Mouse (Mus musculus) limb, embryonic 14.5 days (tissue): ENCODE data around the gene Capn1. TPM values are rescaled to one million over a fixed set of nuclear protein-coding genes. Genes with fewer than 3 reads are reported as not detected.

Source experiments
- ATAC-seq: fragments of 200-750 bp; cut with Nextera tagmentation; 2 replicates; pipeline ENCODE4 v1.8.0; 2017; ENCODE audit warnings: low read depth, moderate number of reproducible peaks, moderate TSS enrichment; ENCODE audit not compliant: low FRiP score
- DNase-seq: peaks from one replicate; pipeline ENCODE4 v3.0.0-alpha.2; 2015; ENCODE audit warnings: low spot score
- H3K27ac ChIP-seq: fragments of 300-500 bp; sonication (generic); replicated peaks from 2 replicates; pipeline ENCODE4 v1.5.1; 2014; ENCODE audit warnings: low read depth, mild to moderate bottlenecking, low read length, moderate library complexity, mixed read lengths
- H3K27me3 ChIP-seq: fragments of 300-500 bp; sonication (generic); 2 replicates; pipeline ENCODE4 v1.6.1; 2014; ENCODE audit warnings: low read length, mixed read lengths; ENCODE audit not compliant: control insufficient read depth, insufficient read depth
- H3K36me3 ChIP-seq: fragments of 300-500 bp; sonication (generic); 2 replicates; pipeline ENCODE4 v1.6.1; 2014; ENCODE audit warnings: mild to moderate bottlenecking, low read length, moderate library complexity, mixed read lengths; ENCODE audit not compliant: control insufficient read depth, insufficient read depth
- H3K4me1 ChIP-seq: fragments of 300-500 bp; sonication (generic); 2 replicates; pipeline ENCODE4 v1.6.1; 2014; ENCODE audit warnings: antibody characterized with exemption, low read length, mixed read lengths; ENCODE audit not compliant: control insufficient read depth, insufficient read depth
- H3K4me2 ChIP-seq: fragments of 300-500 bp; sonication (generic); replicated peaks from 2 replicates; pipeline ENCODE4 v1.6.1; 2014; ENCODE audit warnings: low read depth, mild to moderate bottlenecking, low read length, moderate library complexity; ENCODE audit not compliant: severe bottlenecking
- H3K4me3 ChIP-seq: fragments of 300-500 bp; sonication (generic); replicated peaks from 2 replicates; pipeline ENCODE4 v1.5.1; 2014; ENCODE audit warnings: low read length
- H3K9ac ChIP-seq: fragments of 300-500 bp; sonication (generic); 2 replicates; pipeline ENCODE4 v1.6.1; 2014; ENCODE audit warnings: mild to moderate bottlenecking, low read depth, low read length, moderate library complexity; ENCODE audit not compliant: severe bottlenecking
- H3K9me3 ChIP-seq: fragments of 300-500 bp; sonication (generic); 2 replicates; pipeline ENCODE4 v1.6.1; 2016; ENCODE audit warnings: low read length; ENCODE audit not compliant: control insufficient read depth
- POLR2A ChIP-seq: fragments of 200-500 bp; IDR thresholded peaks from 2 replicates; pipeline ENCODE4 v1.8.0; 2012; ENCODE audit warnings: inconsistent platforms, mild to moderate bottlenecking, moderate library complexity, borderline replicate concordance; ENCODE audit not compliant: insufficient read depth, insufficient read length; ENCODE audit errors: extremely low read depth
- WGBS: fragments of 180-500 bp; shearing (Covaris S2); extraction: QIAGEN DNeasy Blood & Tissue Kit; methylation state at CpG from one replicate; pipeline ENCODE4 v1.1.7; 2014; 5-methylcytosine and 5-hydroxymethylcytosine counted together
- polyA plus RNA-seq, 2 experiments: library from polyadenylated mRNA; depleted of rRNA in 1 of 2; stranded (reverse) in 1 of 2; unstranded in 1 of 2; fragments of >200 nt; fragmentation: Nextera tagmentation in 1 of 2; extraction: Ambion mirVana in 1 of 2; gene quantifications; 2 replicates each; pipeline versions ENCODE4 v1.2.1 to v1.2.3; 2012 to 2014

Gene Capn1
- polyA plus RNA-seq, 2 experiments, result 19.7 to 29.0 TPM

DNA sequence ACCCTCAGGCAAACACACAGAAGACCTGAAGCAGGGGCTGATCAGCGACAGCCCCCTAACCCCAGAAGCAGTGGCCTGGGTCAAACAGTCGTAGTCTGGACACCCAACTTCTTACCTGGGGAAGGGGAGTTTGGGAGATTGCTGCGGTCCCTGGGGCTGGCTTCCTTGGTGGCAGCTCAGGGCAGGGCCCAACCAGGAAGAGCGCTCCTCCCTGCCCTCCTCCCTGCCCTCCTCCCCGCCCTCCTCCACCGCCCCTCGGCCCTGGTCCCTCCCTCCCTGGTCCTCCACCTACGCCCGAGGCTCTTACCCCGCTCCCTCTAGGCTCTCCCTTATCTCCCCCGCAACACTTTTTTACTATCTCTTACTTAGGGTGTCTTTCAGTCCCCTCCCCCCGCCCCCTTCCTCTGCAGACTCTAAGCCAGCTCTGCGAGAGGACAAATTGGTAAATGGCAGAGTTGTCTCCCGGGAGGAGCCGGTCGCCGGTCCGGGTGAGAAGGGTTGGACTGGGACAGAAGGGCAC is 646 bp downstream of the Capn1 start:
- peaks cover 8% of the 10 kb centered on the region; the same call in 1 of the 2 replicates for H3K4me1 ChIP-seq
- peak; percentile 34 for DNase-seq
- H3K27me3 ChIP-seq, result no peaks in the 10 kb centered on the region
- 2% methylated on average over 16 of the region's 18 CpGs for WGBS
- peak; percentile 33 for ATAC-seq
- peak overlapping the region; percentile 59 for H3K4me3 ChIP-seq
- H3K9ac ChIP-seq, result peak overlapping the region; percentile 68
- TF ChIP-seq POLR2A, result no peak
- H3K36me3 ChIP-seq, result 0 out of 2 replicates have a peak, but pooled peaks cover 3% of the 10 kb centered on the region
- H3K9me3 ChIP-seq, result no peaks in the 10 kb centered on the region
- H3K27ac ChIP-seq, result 0 out of 2 replicates have a peak overlapping the region, but pooled peaks have one; percentile 13
- peak overlapping the region; percentile 87 for H3K4me2 ChIP-seq

DNA sequence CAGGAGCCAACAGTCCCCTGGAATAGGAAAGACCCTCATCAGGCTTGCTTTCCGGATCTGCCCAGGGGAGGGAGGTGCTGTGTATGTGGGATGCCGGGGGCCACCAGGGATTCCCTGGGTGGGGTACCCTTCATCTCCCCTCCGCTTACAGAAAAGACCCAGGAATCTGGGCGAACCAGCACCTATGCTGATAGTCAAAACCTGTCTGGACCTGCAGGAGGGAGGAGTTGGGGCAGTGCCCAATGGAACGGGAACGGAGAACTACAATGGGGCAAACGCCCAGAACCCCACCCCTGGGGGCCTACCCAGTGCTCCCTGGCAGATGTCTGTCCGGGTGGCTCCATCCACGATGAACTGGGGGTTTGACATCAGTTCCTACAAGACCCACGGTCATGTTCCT is 2.0 kb downstream of the Capn1 start:
- peaks cover 8% of the 10 kb centered on the region; the same call in 1 of the 2 replicates for H3K4me1 ChIP-seq
- no peak for TF ChIP-seq POLR2A
- DNase-seq (no peak), ATAC-seq (no peak)
- no peak overlapping the region for H3K4me3 ChIP-seq
- H3K27me3 ChIP-seq, result no peaks in the 10 kb centered on the region
- peaks cover 3% of the 10 kb centered on the region; the same call in 1 of the 2 replicates for H3K36me3 ChIP-seq
- no peaks in the 10 kb centered on the region for H3K9me3 ChIP-seq
- WGBS, result 89% methylated on average over 10 of the region's 10 CpGs
- H3K4me2 ChIP-seq, result no peak overlapping the region
- H3K27ac ChIP-seq, result no peak overlapping the region
- no peak overlapping the region for H3K9ac ChIP-seq

DNA sequence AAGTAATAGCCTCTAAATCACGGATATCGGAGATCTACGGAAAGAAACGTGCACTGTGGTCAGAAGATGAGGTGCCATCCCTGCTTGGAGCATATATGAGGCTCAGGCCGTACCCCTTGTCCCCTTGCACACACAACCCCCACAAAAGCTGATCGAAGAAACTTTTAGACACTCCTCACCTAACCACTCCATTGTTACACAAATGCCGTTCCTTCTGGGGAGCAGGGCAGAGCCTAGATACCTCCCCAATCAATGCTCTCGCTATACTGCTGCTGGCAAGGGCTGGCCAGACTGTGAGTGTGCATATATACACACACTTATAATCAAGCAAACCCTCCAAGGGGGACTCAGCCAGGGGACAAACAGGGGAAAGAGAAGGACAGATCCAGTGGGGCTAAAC is 6.6 kb downstream of the Capn1 start:
- H3K27ac ChIP-seq, result no peak overlapping the region
- no peak overlapping the region for H3K4me3 ChIP-seq
- no peaks in the 10 kb centered on the region for H3K4me1 ChIP-seq
- no peak overlapping the region for H3K9ac ChIP-seq
- H3K4me2 ChIP-seq, result no peak overlapping the region
- TF ChIP-seq POLR2A, result no peak
- peaks cover 3% of the 10 kb centered on the region; the same call in 1 of the 2 replicates for H3K36me3 ChIP-seq
- DNase-seq (no peak), ATAC-seq (no peak)
- 77% methylated on average over 8 of the region's 8 CpGs for WGBS
- H3K27me3 ChIP-seq, result no peaks in the 10 kb centered on the region
- no peaks in the 10 kb centered on the region for H3K9me3 ChIP-seq

- no peak for TF ChIP-seq POLR2A
- Histone ChIP-seq H3K4me3 (no peak overlapping the region), H3K9me3 (no peaks in the 10 kb centered on the region), H3K4me1 (no peaks in the 10 kb centered on the region), H3K36me3 (peaks cover 3% of the 10 kb centered on the region; the same call in 1 of the 2 replicates), H3K27ac (no peak overlapping the region), H3K27me3 (no peaks in the 10 kb centered on the region), H3K4me2 (no peak overlapping the region), H3K9ac (no peak overlapping the region)
- no peak for DNase-seq
- no peak for ATAC-seq
- 25% methylated on average over 13 of the region's 13 CpGs for WGBS
Observed at GRCm38 (mm10) chr19:6007013-6007412, 8.7 kb downstream of the Capn1 start.

- 58% methylated on average over 11 of the region's 11 CpGs for WGBS
- Histone ChIP-seq H3K4me3 (no peak overlapping the region), H3K27ac (no peak overlapping the region), H3K36me3 (peaks cover 3% of the 10 kb centered on the region; the same call in 1 of the 2 replicates), H3K27me3 (no peaks in the 10 kb centered on the region), H3K9me3 (no peaks in the 10 kb centered on the region), H3K9ac (no peak overlapping the region), H3K4me2 (no peak overlapping the region), H3K4me1 (no peaks in the 10 kb centered on the region)
- TF ChIP-seq POLR2A, result no peak
- no peak for ATAC-seq
- DNase-seq, result peak; percentile 13
Observed at GRCm38 (mm10) chr19:6005541-6005940, 10.2 kb downstream of the Capn1 start.

DNA sequence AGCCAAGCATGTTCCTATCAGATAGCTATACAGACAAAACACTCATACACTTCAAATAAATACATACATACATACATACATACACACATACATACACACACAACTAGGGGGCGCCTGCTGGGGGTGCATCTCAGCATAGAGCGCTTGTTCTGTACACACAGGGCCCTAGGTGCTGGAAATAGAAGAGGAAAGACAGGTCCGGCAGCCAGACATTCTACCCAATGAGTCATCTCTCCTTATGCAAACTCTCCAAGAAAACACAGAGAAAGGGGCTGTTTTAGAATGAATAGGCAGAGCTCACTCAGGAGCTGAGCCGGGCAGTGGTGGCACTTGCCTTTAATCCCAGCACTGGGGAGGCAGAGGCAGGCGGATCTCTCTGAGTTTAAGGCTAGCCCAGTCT is 15.7 kb downstream of the Capn1 start:
- H3K4me2 ChIP-seq, result no peak overlapping the region
- no peaks in the 10 kb centered on the region for H3K27me3 ChIP-seq
- H3K9me3 ChIP-seq, result no peaks in the 10 kb centered on the region
- no peak overlapping the region for H3K27ac ChIP-seq
- H3K4me1 ChIP-seq, result no peaks in the 10 kb centered on the region
- no peaks in the 10 kb centered on the region for H3K36me3 ChIP-seq
- no peak for ATAC-seq
- no peak overlapping the region for H3K9ac ChIP-seq
- WGBS, result 83% methylated on average over 5 of the region's 5 CpGs
- no peak for DNase-seq
- H3K4me3 ChIP-seq, result no peak overlapping the region
- no peak for TF ChIP-seq POLR2A
